Mouse (Mus musculus): Measurements from ENCODE around the gene Dynlrb1. TPM values are rescaled to one million over a fixed set of nuclear protein-coding genes. Genes with fewer than 3 reads are reported as not detected.

The Dynlrb1 gene
- polyA plus RNA-seq, 1 experiment, result 76.8 TPM

GRCm38 (mm10) chr2:155278361-155278760 lies 42.0 kb downstream of the Dynlrb1 start:
- Histone ChIP-seq H3K4me1 (ENCODE audit: control insufficient read depth, insufficient read depth, insufficient read length) (peaks cover 8% of the 10 kb centered on the region), H3K27me3 (ENCODE audit: control insufficient read depth, insufficient read depth, low read length) (no peaks in the 10 kb centered on the region; the same call in 1 of the 2 replicates), H3K4me3 (ENCODE audit: extremely low read depth, insufficient read depth, insufficient read length) (no peak overlapping the region), H3K36me3 (ENCODE audit: control insufficient read depth, insufficient read depth, low read length) (peaks cover 2% of the 10 kb centered on the region; the same call in 1 of the 2 replicates), H3K27ac (ENCODE audit: insufficient read depth, low read length) (no peak overlapping the region)
- DNase-seq (ENCODE audit: low read depth in 1 of 2, low spot score in 2 of 2), result no peak
- TF ChIP-seq POLR2A (IDR thresholded peaks at IDR 0.05; ENCODE audit: low read depth, low read length) (no peak), CTCF (IDR thresholded peaks at IDR 0.05; ENCODE audit: extremely low read depth, insufficient read depth, insufficient read length, insufficient replicate concordance) (no peak)
- WGBS, result 86% methylated on average over 7 of the region's 7 CpGs

DNA sequence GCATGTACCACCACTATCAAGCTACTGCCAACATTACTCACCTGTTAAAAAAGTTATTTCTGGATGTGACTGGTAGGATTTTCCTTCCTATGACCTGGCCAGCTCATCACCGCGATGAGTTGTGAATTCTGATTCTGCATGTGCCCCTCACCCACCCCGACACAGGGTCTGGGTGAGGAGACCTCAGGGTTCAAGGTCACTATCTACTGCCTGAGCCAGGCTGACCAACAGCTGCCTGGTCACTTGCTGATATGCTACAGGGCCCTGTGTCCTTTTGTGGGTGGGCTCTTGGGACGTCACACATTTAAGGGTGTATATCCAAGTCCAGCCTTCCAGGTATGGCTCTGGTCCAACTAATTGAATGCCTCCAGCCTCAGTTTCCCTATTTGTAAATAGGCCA lies 42.8 kb downstream of the Dynlrb1 start:
- Histone ChIP-seq H3K27ac (ENCODE audit: insufficient read depth, low read length) (no peak overlapping the region), H3K27me3 (ENCODE audit: control insufficient read depth, insufficient read depth, low read length) (no peaks in the 10 kb centered on the region; the same call in 1 of the 2 replicates), H3K4me3 (ENCODE audit: extremely low read depth, insufficient read depth, insufficient read length) (no peak overlapping the region), H3K36me3 (ENCODE audit: control insufficient read depth, insufficient read depth, low read length) (peaks cover 2% of the 10 kb centered on the region; the same call in 1 of the 2 replicates), H3K4me1 (ENCODE audit: control insufficient read depth, insufficient read depth, insufficient read length) (peaks cover 8% of the 10 kb centered on the region)
- DNase-seq (ENCODE audit: low read depth in 1 of 2, low spot score in 2 of 2), result no peak
- TF ChIP-seq CTCF (IDR thresholded peaks at IDR 0.05; ENCODE audit: extremely low read depth, insufficient read depth, insufficient read length, insufficient replicate concordance), result no peak
- no peak for TF ChIP-seq POLR2A (IDR thresholded peaks at IDR 0.05; ENCODE audit: low read depth, low read length)
- WGBS, result 90% methylated on average over 4 of the region's 4 CpGs

DNA sequence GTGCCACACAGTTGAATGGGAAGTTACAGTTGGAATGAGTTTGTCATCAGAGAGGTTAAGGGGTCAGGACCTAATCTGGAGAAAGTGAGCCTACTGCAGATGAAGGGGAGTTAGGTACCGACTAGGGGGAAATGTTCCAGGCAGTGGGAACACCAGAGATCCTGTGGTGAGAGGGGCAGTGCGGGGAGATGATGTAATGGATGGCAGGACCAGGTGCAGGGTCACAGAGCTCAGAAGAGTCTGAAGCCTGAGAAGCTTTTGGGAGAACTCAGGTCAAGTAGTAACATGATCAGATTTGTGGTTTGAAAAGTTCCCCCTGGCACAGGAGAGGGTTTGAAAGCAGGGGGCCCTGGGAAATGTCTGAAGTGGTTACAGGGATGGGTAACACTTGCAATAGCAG lies 43.8 kb downstream of the Dynlrb1 start:
- 93% methylated on average over 2 of the region's 2 CpGs for WGBS
- no peak overlapping the region for H3K27ac ChIP-seq (ENCODE audit: insufficient read depth, low read length)

DNA sequence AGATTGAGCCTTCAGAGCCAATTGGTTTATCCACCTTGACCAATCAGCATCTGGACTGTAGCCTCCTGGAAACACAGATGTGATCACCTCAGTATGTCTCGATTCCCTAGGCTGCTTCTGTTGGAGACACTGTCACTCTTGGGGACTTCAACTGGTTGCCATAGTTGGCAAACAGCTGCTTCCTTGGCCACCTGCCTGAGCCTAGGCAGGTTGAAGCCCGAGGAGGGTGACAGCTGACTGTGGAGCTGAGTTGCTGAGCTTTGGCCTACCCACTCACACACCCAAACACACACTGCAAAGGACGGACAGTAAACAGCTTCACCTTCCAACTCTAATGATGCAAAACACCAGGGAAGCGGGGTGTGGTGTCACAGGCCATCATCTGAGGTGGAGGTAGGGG lies 47.5 kb downstream of the Dynlrb1 start:
- no peak overlapping the region for H3K4me3 ChIP-seq (ENCODE audit: extremely low read depth, insufficient read depth, insufficient read length)
- no peaks in the 10 kb centered on the region for H3K36me3 ChIP-seq (ENCODE audit: control insufficient read depth, insufficient read depth, low read length)
- no peak for TF ChIP-seq CTCF (IDR thresholded peaks at IDR 0.05; ENCODE audit: extremely low read depth, insufficient read depth, insufficient read length, insufficient replicate concordance)
- TF ChIP-seq POLR2A (IDR thresholded peaks at IDR 0.05; ENCODE audit: low read depth, low read length), result no peak
- no peak overlapping the region for H3K27ac ChIP-seq (ENCODE audit: insufficient read depth, low read length)
- H3K4me1 ChIP-seq (ENCODE audit: control insufficient read depth, insufficient read depth, insufficient read length), result no peaks in the 10 kb centered on the region
- no peak for DNase-seq (ENCODE audit: low read depth in 1 of 2, low spot score in 2 of 2)
- WGBS, result 90% methylated on average over 4 of the region's 4 CpGs
- no peaks in the 10 kb centered on the region for H3K27me3 ChIP-seq (ENCODE audit: control insufficient read depth, insufficient read depth, low read length)

More for the DNA sequence above, 43.8 kb downstream of the Dynlrb1 start:
- TF ChIP-seq CTCF (IDR thresholded peaks at IDR 0.05; ENCODE audit: extremely low read depth, insufficient read depth, insufficient read length, insufficient replicate concordance) (no peak), POLR2A (IDR thresholded peaks at IDR 0.05; ENCODE audit: low read depth, low read length) (no peak)
- H3K27me3 ChIP-seq (ENCODE audit: control insufficient read depth, insufficient read depth, low read length), result no peaks in the 10 kb centered on the region; the same call in 1 of the 2 replicates
- peaks cover 2% of the 10 kb centered on the region; the same call in 1 of the 2 replicates for H3K36me3 ChIP-seq (ENCODE audit: control insufficient read depth, insufficient read depth, low read length)
- DNase-seq (ENCODE audit: low read depth in 1 of 2, low spot score in 2 of 2), result no peak
- H3K4me3 ChIP-seq (ENCODE audit: extremely low read depth, insufficient read depth, insufficient read length), result no peak overlapping the region
- peaks cover 8% of the 10 kb centered on the region for H3K4me1 ChIP-seq (ENCODE audit: control insufficient read depth, insufficient read depth, insufficient read length)

- TF ChIP-seq POLR2A (IDR thresholded peaks at IDR 0.05; ENCODE audit: low read depth, low read length), result no peak
- TF ChIP-seq CTCF (IDR thresholded peaks at IDR 0.05; ENCODE audit: extremely low read depth, insufficient read depth, insufficient read length, insufficient replicate concordance), result no peak
- 91% methylated on average over 7 of the region's 7 CpGs for WGBS
- H3K36me3 ChIP-seq (ENCODE audit: control insufficient read depth, insufficient read depth, low read length), result no peaks in the 10 kb centered on the region; the same call in 1 of the 2 replicates
- H3K27ac ChIP-seq (ENCODE audit: insufficient read depth, low read length), result no peak overlapping the region
- no peak overlapping the region for H3K4me3 ChIP-seq (ENCODE audit: extremely low read depth, insufficient read depth, insufficient read length)
- DNase-seq (ENCODE audit: low read depth in 1 of 2, low spot score in 2 of 2), result no peak
- H3K4me1 ChIP-seq (ENCODE audit: control insufficient read depth, insufficient read depth, insufficient read length), result no peaks in the 10 kb centered on the region
- no peaks in the 10 kb centered on the region for H3K27me3 ChIP-seq (ENCODE audit: control insufficient read depth, insufficient read depth, low read length)
Observed at GRCm38 (mm10) chr2:155284647-155285046, 48.3 kb downstream of the Dynlrb1 start.

DNA sequence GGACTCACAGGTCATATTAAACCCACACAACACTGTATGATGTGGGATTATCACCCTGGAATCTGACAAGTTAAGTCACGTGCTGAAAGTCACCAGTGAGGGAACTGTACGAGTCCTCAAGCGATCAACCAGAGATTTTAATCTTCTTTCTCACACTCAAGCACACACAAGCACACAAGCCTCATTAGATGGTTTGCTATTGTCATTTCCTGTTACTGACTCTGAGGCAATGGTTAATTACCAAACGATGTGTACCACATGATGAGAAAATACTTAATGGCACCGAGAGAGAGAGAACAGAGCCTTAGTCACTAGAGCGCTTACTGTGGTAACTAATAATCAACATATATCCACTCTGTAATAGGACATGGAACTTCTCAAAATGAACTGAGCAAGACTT lies 49.4 kb downstream of the Dynlrb1 start:
- peaks cover 5% of the 10 kb centered on the region; the same call in 1 of the 2 replicates for H3K36me3 ChIP-seq (ENCODE audit: control insufficient read depth, insufficient read depth, low read length)
- WGBS, result 86% methylated on average over 6 of the region's 6 CpGs
- TF ChIP-seq POLR2A (IDR thresholded peaks at IDR 0.05; ENCODE audit: low read depth, low read length), result no peak
- no peak for TF ChIP-seq CTCF (IDR thresholded peaks at IDR 0.05; ENCODE audit: extremely low read depth, insufficient read depth, insufficient read length, insufficient replicate concordance)
- DNase-seq (ENCODE audit: low read depth in 1 of 2, low spot score in 2 of 2), result no peak
- no peak overlapping the region for H3K27ac ChIP-seq (ENCODE audit: insufficient read depth, low read length)
- H3K4me3 ChIP-seq (ENCODE audit: extremely low read depth, insufficient read depth, insufficient read length), result no peak overlapping the region
- H3K4me1 ChIP-seq (ENCODE audit: control insufficient read depth, insufficient read depth, insufficient read length), result no peaks in the 10 kb centered on the region
- H3K27me3 ChIP-seq (ENCODE audit: control insufficient read depth, insufficient read depth, low read length), result no peaks in the 10 kb centered on the region

- no peaks in the 10 kb centered on the region for H3K4me1 ChIP-seq (ENCODE audit: control insufficient read depth, insufficient read depth, insufficient read length)
- H3K27ac ChIP-seq (ENCODE audit: insufficient read depth, low read length), result no peak overlapping the region
- 88% methylated on average over 4 of the region's 4 CpGs for WGBS
- H3K36me3 ChIP-seq (ENCODE audit: control insufficient read depth, insufficient read depth, low read length), result peaks cover 12% of the 10 kb centered on the region
- no peak for TF ChIP-seq POLR2A (IDR thresholded peaks at IDR 0.05; ENCODE audit: low read depth, low read length)
- no peak for TF ChIP-seq CTCF (IDR thresholded peaks at IDR 0.05; ENCODE audit: extremely low read depth, insufficient read depth, insufficient read length, insufficient replicate concordance)
- H3K4me3 ChIP-seq (ENCODE audit: extremely low read depth, insufficient read depth, insufficient read length), result no peak overlapping the region
- no peak for DNase-seq (ENCODE audit: low read depth in 1 of 2, low spot score in 2 of 2)
- no peaks in the 10 kb centered on the region for H3K27me3 ChIP-seq (ENCODE audit: control insufficient read depth, insufficient read depth, low read length)
Observed at GRCm38 (mm10) chr2:155287456-155288250, 51.3 kb downstream of the Dynlrb1 start.
